Mouse (Mus musculus) A20 (cell line): ENCODE measurements around the gene Prss38.

Experiments used
- DNase-seq: peaks from one replicate; pipeline ENCODE4 v3.0.0-alpha.2; 2011; ENCODE audit warnings: low read depth, low spot score

Gene Prss38

GRCm38 (mm10) chr11:59375475-59375874, at the start of gene Prss38:
Prss38 (minus strand) TSS chr11:59375657.
- DNase-seq = no peak

DNA sequence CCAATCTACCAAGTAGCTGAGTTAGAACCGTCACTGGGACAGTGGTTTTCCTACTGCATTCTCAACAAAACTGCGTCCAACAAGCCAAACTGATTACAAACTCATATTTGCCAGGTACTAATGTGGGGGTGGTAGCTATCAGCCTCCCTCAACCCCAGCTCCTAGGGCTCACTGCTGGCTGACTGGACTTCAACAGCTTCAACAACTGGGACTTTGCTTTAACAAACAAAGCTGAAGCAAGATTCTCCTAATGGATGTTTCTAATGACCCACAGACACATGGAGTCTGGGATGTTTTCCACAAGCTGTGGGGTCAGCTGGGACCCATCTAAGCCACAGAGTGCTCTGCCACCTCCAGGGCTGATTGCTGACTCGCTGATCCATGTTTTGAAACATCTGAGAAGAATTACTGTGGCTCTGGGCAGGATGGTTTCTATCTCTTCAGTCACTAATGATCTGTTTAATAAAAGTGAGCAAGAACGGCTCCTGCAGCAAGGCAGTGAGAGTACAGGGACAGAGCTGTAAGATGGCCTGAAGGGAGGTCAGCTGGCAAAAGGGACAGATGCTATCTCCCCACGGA, 47.6 kb upstream of the Prss38 start:
- no peak for DNase-seq

- DNase-seq = no peak
Measured at GRCm38 (mm10) chr11:59421967-59422366, 46.5 kb upstream of the Prss38 start.

- no peak for DNase-seq
Measured at GRCm38 (mm10) chr11:59421436-59421835, 46.0 kb upstream of the Prss38 start.

DNA sequence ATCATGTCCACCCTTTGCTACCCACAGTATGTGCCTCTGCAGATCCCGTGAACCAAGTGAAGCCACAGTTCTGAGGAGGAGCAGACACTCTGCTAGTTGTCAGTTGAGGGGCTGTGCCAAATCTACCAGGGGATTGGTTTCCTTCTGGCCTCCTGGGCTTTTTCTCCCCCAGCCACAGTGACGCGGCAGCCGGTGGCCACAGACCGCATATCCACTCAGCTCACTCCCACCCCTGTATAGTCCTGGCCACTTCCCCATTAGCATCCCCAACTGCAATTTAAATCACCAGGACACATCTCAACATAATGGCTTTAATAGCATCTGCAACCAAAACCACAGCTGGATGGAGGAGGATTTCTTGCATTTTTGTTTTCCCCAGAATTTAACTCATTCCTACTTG, 43.3 kb upstream of the Prss38 start:
- no peak for DNase-seq

GRCm38 (mm10) chr11:59412999-59413863, 37.8 kb upstream of the Prss38 start:
- no peak for DNase-seq

GRCm38 (mm10) chr11:59412058-59412457, 36.6 kb upstream of the Prss38 start:
- DNase-seq = no peak

DNA sequence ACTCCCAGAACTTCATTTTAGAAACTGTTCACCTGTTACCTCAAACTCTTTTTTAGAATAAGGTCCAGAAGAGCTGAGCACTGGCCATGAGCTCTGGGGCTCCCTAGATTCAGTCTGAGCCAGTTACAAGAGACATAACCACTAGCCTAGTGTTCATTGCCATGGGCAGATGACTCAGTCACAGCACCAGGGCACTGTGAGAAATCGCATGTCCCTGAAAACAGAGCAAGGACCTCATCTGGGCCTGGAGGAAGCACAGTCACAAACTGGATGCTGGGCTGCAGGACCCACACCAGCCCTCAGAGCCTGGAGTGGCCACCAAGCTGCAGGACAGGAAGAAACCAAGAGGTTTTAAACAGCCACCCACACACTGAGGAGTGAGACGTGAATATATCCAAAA, 35.4 kb upstream of the Prss38 start:
- DNase-seq = no peak

DNA sequence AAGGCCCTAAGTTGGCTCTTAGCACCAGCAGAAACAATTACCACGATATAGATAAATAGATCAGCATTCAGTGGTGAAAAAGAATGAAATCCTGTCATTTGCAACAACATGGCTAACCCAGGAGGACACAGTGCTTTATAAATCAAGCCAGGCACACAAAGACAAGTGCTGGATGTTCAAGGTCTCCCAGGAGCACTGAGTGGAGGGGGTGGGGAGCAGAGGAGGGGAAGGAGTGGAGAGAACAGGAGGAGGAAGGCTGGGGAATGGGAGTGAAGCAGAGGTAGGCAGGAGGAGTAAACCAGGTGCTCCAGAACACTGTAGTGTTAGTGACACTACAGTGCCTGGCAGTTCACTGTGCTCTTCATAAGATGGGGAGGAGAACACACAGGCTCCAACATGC, 30.3 kb upstream of the Prss38 start:
- DNase-seq = no peak

GRCm38 (mm10) chr11:59400876-59401275, 25.4 kb upstream of the Prss38 start:
- DNase-seq = no peak

DNA sequence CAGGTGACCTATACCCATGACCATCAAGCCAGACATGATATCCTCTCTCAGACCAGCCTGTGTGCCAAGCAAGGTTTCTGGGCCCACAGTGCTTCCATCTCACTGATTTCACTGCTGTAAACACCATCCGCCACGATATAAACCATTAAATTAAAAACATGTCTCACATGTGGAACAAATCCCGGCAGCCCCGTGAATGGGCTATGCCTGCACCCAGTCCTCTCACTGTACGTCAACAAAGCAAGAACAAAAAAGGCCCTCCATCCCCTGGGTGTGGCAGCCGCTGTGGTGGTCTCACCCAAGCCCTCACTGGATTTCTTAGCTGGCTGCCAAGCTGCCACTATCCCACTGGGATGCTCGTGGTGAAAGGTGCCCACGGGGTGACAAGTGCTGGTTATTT, 24.4 kb upstream of the Prss38 start:
- no peak for DNase-seq

DNA sequence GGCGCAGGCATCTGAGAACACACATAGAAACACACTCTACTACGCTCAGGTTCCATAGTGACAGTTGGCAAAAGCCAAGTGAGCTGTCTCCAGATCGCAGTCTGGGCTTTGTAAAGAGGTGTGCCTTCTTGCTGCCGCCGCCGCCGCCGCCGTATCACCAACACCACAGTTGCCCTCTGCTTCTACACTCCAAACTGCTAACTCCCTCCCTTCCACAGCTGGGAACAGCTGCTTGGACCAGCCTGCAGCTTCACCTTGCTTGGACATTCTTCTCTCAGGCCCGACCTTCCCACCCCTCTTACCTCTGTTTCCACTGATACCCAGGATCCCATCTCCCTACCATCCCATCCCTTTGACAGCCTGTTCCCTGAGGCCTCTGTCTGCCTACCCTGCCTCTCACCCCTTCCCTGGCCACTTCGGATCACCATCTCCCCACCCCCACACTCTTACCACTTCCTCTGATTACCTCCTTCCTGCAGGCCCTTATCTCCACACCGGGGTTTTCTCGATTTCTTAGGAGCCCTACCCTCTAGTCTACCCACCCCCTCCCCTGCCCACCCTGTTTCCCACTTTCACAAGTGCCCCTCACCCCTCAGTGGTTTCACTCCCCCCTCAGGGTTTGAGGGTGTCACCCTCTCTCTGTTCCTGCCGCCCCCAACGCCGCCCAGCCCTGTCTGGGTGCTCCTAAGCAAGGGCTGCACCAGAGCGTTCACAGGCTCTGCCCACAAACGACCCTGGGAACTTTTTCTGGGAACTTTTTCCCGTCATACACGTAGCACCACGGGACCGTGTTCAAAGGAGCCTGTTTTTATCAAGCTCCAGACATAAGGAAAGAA, 22.3 kb upstream of the Prss38 start:
- DNase-seq = no peak

DNA sequence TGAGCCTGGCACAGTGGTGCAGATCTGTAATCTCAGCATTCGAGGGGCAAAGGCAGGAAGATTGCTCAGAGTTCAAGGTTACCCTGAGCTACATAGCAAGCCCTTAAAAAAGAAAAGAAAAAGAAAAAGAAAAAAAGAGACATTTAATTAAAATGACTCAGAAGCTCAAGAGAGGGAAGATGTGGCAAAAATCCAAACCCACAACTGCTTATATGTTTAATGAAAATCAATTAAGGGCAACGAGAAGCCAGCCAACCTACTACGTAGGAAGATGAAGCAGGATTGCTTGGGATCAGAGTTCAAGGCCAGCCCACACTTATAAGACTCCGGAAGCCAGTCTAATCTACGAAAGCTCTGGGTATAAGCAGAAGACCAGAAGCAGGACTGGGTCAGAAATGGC, 19.0 kb upstream of the Prss38 start:
- no peak for DNase-seq

DNA sequence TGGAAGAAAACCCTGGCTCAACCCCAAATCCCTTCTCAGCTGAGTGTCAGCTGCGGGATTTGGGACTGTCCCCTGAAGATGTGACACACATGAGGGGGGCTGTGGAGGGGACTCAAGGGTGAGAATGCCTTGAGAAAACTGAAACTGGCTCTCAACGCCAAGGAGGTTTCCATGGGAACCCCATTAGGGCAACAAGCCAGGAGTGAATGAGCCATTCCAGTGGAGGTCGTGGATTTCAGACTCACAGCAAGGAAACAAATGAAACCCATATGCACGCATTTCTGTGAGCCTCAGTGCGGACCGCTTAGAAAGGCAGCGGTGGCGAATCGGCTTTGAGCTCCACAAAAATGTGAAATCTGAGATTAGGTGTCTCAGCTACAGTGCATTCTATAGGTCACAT, 18.1 kb upstream of the Prss38 start:
- no peak for DNase-seq

GRCm38 (mm10) chr11:59392300-59392699, 16.8 kb upstream of the Prss38 start:
- no peak for DNase-seq

GRCm38 (mm10) chr11:59390470-59390869, 15.0 kb upstream of the Prss38 start:
- DNase-seq = no peak

GRCm38 (mm10) chr11:59389617-59390016, 14.2 kb upstream of the Prss38 start:
- DNase-seq = no peak

- no peak for DNase-seq
Measured at GRCm38 (mm10) chr11:59388806-59389205, 13.3 kb upstream of the Prss38 start.

- no peak for DNase-seq
Measured at GRCm38 (mm10) chr11:59387471-59387870, 12.0 kb upstream of the Prss38 start.

GRCm38 (mm10) chr11:59385123-59385522, 9.7 kb upstream of the Prss38 start:
- no peak for DNase-seq

GRCm38 (mm10) chr11:59384441-59384959, 9.0 kb upstream of the Prss38 start:
- DNase-seq = no peak

DNA sequence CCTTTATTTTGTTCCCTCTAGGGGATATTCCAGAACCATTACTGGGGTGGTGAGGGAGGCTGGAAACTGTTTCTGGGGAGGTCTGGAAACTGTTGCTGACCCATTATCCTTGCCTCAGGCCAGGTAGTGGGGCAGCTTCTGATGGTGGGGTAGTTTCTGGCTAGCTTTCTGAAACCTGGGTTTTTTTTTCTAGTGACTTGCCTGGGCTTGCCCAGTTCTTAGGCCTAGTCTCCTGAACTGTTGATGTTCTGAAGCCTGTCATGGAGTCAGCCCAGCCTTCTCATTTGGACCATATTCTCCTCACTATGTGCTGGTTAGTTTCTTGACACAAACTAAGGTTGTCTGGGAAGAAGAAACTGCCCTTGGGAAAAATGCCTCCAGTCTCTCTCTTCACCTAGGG, 4.1 kb upstream of the Prss38 start:
- no peak for DNase-seq
